Comparison of ENCODE assay signal across 7 mouse cellular contexts in the genomic region with DNA sequence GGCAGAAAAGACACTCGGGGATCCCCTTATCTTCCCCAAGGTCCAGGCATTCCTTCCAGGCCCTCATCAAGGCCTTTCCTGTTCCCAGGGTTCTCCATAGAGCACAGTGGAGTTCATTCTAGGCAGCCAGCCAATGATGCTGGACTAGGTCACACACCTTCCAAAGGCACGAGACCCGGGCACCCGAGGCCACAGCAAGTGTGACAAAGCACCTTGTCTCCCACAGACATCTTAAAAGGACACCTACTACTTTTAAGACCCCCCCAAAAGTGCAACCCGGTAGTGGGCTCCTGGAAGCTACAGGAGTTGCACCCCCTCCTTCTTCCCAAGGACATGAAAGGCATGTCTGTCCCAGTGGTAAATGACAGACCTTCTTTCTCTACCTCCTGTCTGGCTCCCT. TPM values are rescaled to one million over a fixed set of nuclear protein-coding genes. Genes with fewer than 3 reads are reported as not detected.
DNase-seq lines count a peak whose midpoint lies in the region; ATAC-seq and TF ChIP-seq lines count a peak whose summit lies in the region.

No protein-coding gene starts in this region.

- peak overlapping the region; percentile 51 for H3K4me3 ChIP-seq in stomach, postnatal 0 days (ENCODE audit: low read depth, low read length)

- no peaks in the 10 kb centered on the region for H3K27me3 ChIP-seq in stomach, postnatal 0 days (ENCODE audit: control insufficient read depth, insufficient read depth, low read length)

- no peak for TF ChIP-seq CTCF in stomach, postnatal 0 days (IDR thresholded peaks at IDR 0.05; ENCODE audit: low read depth)

- ATAC-seq in stomach, postnatal 0 days (ENCODE audit: low FRiP score, low TSS enrichment), result no peak

- no peak overlapping the region for H3K9ac ChIP-seq in stomach, postnatal 0 days (ENCODE audit: low read length)

- no peaks in the 10 kb centered on the region for H3K9me3 ChIP-seq in stomach, postnatal 0 days (ENCODE audit: control insufficient read depth, low read length)

- WGBS in stomach, postnatal 0 days, result 44% methylated on average over 5 of the region's 5 CpGs

- peak; percentile 0 for DNase-seq in ZHBTc4 (ENCODE audit: low read depth, low spot score)
- DNase-seq in adrenal gland, postnatal 25 days, result peak; percentile 4
- DNase-seq in heart, postnatal 10 days, result peak; percentile 5 to 10
- DNase-seq in kidney, postnatal 4 days, result peak; percentile 30 to 43
- no peak for DNase-seq in stomach, postnatal 0 days (ENCODE audit: low spot score)
- no peak for DNase-seq in right cerebral cortex, adult 2 months (ENCODE audit: low spot score in 2 of 2)
- DNase-seq in spleen, postnatal 10 days (ENCODE audit: low spot score in 2 of 2), result no peak

- no peak for TF ChIP-seq EP300 in stomach, postnatal 0 days (optimal IDR thresholded peaks at IDR 0.05)

- H3K27ac ChIP-seq in stomach, postnatal 0 days (replicated peaks), result no peak overlapping the region

- peak overlapping the region; percentile 65 for H3K4me2 ChIP-seq in stomach, postnatal 0 days (replicated peaks; ENCODE audit: low read depth)

- H3K36me3 ChIP-seq in stomach, postnatal 0 days (ENCODE audit: control insufficient read depth, insufficient read depth, low read length), result no peaks in the 10 kb centered on the region

- intact Hi-C loops in heart, postnatal 10 days (cut with DNase I), result loop anchor here (5.0 to 10.0 kb wide), 2 partner anchors 196 to 283 kb away; no protein-coding TSS in a partner anchor

- no peaks in the 10 kb centered on the region for H3K4me1 ChIP-seq in stomach, postnatal 0 days (replicated peaks; ENCODE audit: control insufficient read depth, insufficient read depth)

RNA-seq across cellular contexts. Expression of gene Nhs, which starts 1.4 kb away (rescaled TPM):
- 1.2 and 2.0 TPM in 2 replicates for total RNA-seq in adrenal gland, postnatal 25 days (2021)
- total RNA-seq in heart, postnatal 10 days (2021), result 1 to 10 TPM; 1.0 to 1.9 TPM
- 0.52 and 0.57 TPM in 2 replicates for polyA plus RNA-seq in stomach, postnatal 0 days (2015; fragmentation: Nextera tagmentation; extraction: Ambion mirVana)

Comparison
In these comparisons a context has a peak if more than half of its experiments do, and no peak if none do; other contexts are left out.
1. DNase-seq: peak in ZHBTc4 (single experiment), adrenal gland, postnatal 25 days (single experiment), heart, postnatal 10 days (2 of 2) and kidney, postnatal 4 days (2 of 2); none in stomach, postnatal 0 days (single experiment), right cerebral cortex, adult 2 months (0 of 2) and spleen, postnatal 10 days (0 of 2).